ENCODE assay signal across 19 mouse cellular contexts in the genomic region with DNA sequence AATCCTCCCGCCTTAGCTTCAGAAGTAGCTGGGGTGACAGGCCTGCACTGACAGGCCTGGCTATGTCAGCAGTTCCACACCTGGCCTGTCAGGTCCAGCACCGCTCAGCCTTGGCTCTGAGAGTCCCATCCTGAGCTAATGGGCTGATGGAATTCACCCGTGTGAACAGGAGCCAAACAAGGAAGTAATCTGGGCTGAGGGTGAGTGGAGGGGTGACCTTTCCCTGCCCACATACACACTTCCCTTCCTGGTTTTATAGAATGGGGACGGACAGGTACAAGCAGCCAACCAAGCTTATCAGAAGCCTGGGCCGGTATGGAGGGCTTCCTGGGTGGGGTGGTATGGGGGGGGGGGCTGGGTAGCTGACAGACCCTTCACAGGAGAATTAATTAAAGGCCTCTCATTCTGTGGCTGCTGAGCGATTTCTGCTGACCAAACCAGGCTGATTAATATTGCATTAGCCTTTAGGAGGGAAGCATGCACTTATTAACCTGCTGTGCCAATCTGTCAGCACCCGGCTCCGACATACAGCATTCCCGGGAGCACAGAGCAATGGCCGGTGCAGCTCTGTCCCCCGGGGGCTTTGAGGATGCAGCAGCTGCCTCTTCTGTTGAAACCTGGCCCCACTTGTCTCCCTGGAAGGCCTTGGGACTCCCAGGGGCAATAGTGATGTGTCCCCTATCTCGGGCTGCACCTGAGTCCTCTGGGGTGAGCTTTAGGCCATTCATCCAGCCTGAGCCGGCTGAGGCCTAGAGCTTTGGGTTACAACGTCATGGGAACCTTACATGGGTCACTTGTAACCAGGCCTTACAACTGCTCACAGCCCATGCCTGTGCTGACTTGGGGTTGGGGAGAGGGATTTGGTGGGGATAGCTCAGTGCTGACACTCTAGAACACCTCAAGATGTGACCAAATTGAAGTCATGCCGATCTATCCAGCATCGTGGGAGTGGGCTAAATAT.
DNase-seq lines count a peak whose midpoint lies in the region; ATAC-seq and TF ChIP-seq lines count a peak whose summit lies in the region.
"Had no signal": no experiment of that assay in that cellular context is flagged by ENCODE, and none has a peak within 500 bp of the region (broad histone marks: within the 10 kb centered on the region; RNA-seq: fewer than 3 reads in every experiment).

No protein-coding gene starts in this region.

- intact Hi-C loops in heart, postnatal 36 days (cut with DNase I): no loop called here

- no peaks in the 10 kb centered on the region for H3K4me1 ChIP-seq in embryonic facial prominence, embryonic 11.5 days (ENCODE audit: control insufficient read depth, insufficient read depth, low read length)
- peaks cover 9% of the 10 kb centered on the region for H3K4me1 ChIP-seq in embryonic facial prominence, embryonic 10.5 days
- peaks cover 3% of the 10 kb centered on the region; the same call in 1 of the 2 replicates for H3K4me1 ChIP-seq in neural tube, embryonic 11.5 days (ENCODE audit: control insufficient read depth, insufficient read depth, low read length)
- peaks cover 4% of the 10 kb centered on the region; the same call in 1 of the 2 replicates for H3K4me1 ChIP-seq in neural tube, embryonic 15.5 days
- peaks cover 22% of the 10 kb centered on the region for H3K4me1 ChIP-seq in kidney, embryonic 16.5 days (ENCODE audit: insufficient read depth, low read length)
- H3K4me1 ChIP-seq in stomach, postnatal 0 days (replicated peaks; ENCODE audit: control insufficient read depth, insufficient read depth): no peaks in the 10 kb centered on the region
- H3K4me1 ChIP-seq: heart, embryonic 12.5 days; liver, embryonic 13.5 days had no signal

- H3K27ac ChIP-seq in embryonic facial prominence, embryonic 11.5 days (replicated peaks; ENCODE audit: low read depth, low read length): no peak overlapping the region
- H3K27ac ChIP-seq in embryonic facial prominence, embryonic 10.5 days (replicated peaks): no peak overlapping the region; the same call in 1 of the 2 replicates
- peak overlapping the region; percentile 49; the same call in 1 of the 2 replicates for H3K27ac ChIP-seq in neural tube, embryonic 11.5 days (ENCODE audit: low read depth, low read length)
- H3K27ac ChIP-seq in neural tube, embryonic 15.5 days (replicated peaks): no peak overlapping the region
- peak overlapping the region; percentile 89 for H3K27ac ChIP-seq in kidney, embryonic 16.5 days (ENCODE audit: low read length)
- no peak overlapping the region for H3K27ac ChIP-seq in stomach, postnatal 0 days (replicated peaks)
- H3K27ac ChIP-seq: limb, embryonic 10.5 days; liver, embryonic 13.5 days had no signal

- no peak for TF ChIP-seq CTCF in stomach, postnatal 0 days (IDR thresholded peaks at IDR 0.05; ENCODE audit: low read depth)

- H3K9me3 ChIP-seq in embryonic facial prominence, embryonic 11.5 days (replicated peaks; ENCODE audit: control insufficient read depth, low read length): no peaks in the 10 kb centered on the region
- 0 out of 2 replicates have a peak, but pooled peaks cover under 1% of the 10 kb centered on the region for H3K9me3 ChIP-seq in embryonic facial prominence, embryonic 10.5 days
- H3K9me3 ChIP-seq in neural tube, embryonic 11.5 days (ENCODE audit: control insufficient read depth, low read length): no peaks in the 10 kb centered on the region
- no peaks in the 10 kb centered on the region for H3K9me3 ChIP-seq in neural tube, embryonic 15.5 days (replicated peaks)
- no peaks in the 10 kb centered on the region for H3K9me3 ChIP-seq in kidney, embryonic 16.5 days (ENCODE audit: low read length)
- H3K9me3 ChIP-seq in stomach, postnatal 0 days (ENCODE audit: control insufficient read depth, low read length): no peaks in the 10 kb centered on the region
- H3K9me3 ChIP-seq: limb, embryonic 10.5 days; liver, embryonic 13.5 days had no signal

- H3K4me2 ChIP-seq in embryonic facial prominence, embryonic 11.5 days (ENCODE audit: low read depth, low read length): no peak overlapping the region
- H3K4me2 ChIP-seq in neural tube, embryonic 11.5 days (ENCODE audit: low read depth): no peak overlapping the region
- no peak overlapping the region for H3K4me2 ChIP-seq in neural tube, embryonic 15.5 days
- no peak overlapping the region for H3K4me2 ChIP-seq in kidney, embryonic 16.5 days (replicated peaks; ENCODE audit: low read depth, low read length)
- no peak overlapping the region for H3K4me2 ChIP-seq in stomach, postnatal 0 days (replicated peaks; ENCODE audit: low read depth)
- H3K4me2 ChIP-seq: heart, embryonic 12.5 days; liver, embryonic 13.5 days had no signal

- no peak for TF ChIP-seq EP300 in stomach, postnatal 0 days (optimal IDR thresholded peaks at IDR 0.05)

- no peaks in the 10 kb centered on the region for H3K36me3 ChIP-seq in embryonic facial prominence, embryonic 11.5 days (replicated peaks; ENCODE audit: control insufficient read depth, insufficient read depth, low read depth, low read length)
- H3K36me3 ChIP-seq in embryonic facial prominence, embryonic 10.5 days (replicated peaks): no peaks in the 10 kb centered on the region
- H3K36me3 ChIP-seq in neural tube, embryonic 11.5 days (ENCODE audit: control insufficient read depth, insufficient read depth, low read length): no peaks in the 10 kb centered on the region
- no peaks in the 10 kb centered on the region for H3K36me3 ChIP-seq in neural tube, embryonic 15.5 days
- no peaks in the 10 kb centered on the region for H3K36me3 ChIP-seq in kidney, embryonic 16.5 days (ENCODE audit: insufficient read depth, low read length)
- no peaks in the 10 kb centered on the region for H3K36me3 ChIP-seq in stomach, postnatal 0 days (ENCODE audit: control insufficient read depth, insufficient read depth, low read length)
- H3K36me3 ChIP-seq: heart, embryonic 12.5 days; limb, embryonic 10.5 days; liver, embryonic 13.5 days had no signal

- peak; percentile 50 for ATAC-seq in embryonic facial prominence, embryonic 11.5 days (replicated peaks; ENCODE audit: insufficient number of reproducible peaks, low FRiP score, low TSS enrichment, low read depth)
- ATAC-seq in neural tube, embryonic 11.5 days (ENCODE audit: insufficient read depth, low FRiP score, low TSS enrichment): no peak
- no peak for ATAC-seq in neural tube, embryonic 15.5 days (ENCODE audit: low FRiP score)
- ATAC-seq in kidney, embryonic 16.5 days (ENCODE audit: low FRiP score, low TSS enrichment): peak; percentile 80
- ATAC-seq in stomach, postnatal 0 days (ENCODE audit: low FRiP score, low TSS enrichment): peak; percentile 83
- ATAC-seq: Patski had no signal

- no peak overlapping the region for H3K4me3 ChIP-seq in embryonic facial prominence, embryonic 11.5 days (ENCODE audit: low read depth, low read length)
- H3K4me3 ChIP-seq in embryonic facial prominence, embryonic 10.5 days: no peak overlapping the region
- H3K4me3 ChIP-seq in neural tube, embryonic 11.5 days (ENCODE audit: low read depth, low read length): no peak overlapping the region
- no peak overlapping the region for H3K4me3 ChIP-seq in neural tube, embryonic 15.5 days (replicated peaks)
- no peak overlapping the region for H3K4me3 ChIP-seq in kidney, embryonic 16.5 days (ENCODE audit: low read length)
- no peak overlapping the region for H3K4me3 ChIP-seq in stomach, postnatal 0 days (ENCODE audit: low read depth, low read length)
- H3K4me3 ChIP-seq: erythroblast, embryonic 14.5 days; heart, embryonic 12.5 days; limb, embryonic 10.5 days; liver, embryonic 13.5 days had no signal

- no peak overlapping the region for H3K9ac ChIP-seq in embryonic facial prominence, embryonic 11.5 days (replicated peaks; ENCODE audit: low read length)
- H3K9ac ChIP-seq in neural tube, embryonic 11.5 days (ENCODE audit: low read length): no peak overlapping the region
- H3K9ac ChIP-seq in neural tube, embryonic 15.5 days (replicated peaks): no peak overlapping the region
- no peak overlapping the region for H3K9ac ChIP-seq in kidney, embryonic 16.5 days (replicated peaks; ENCODE audit: low read length)
- H3K9ac ChIP-seq in stomach, postnatal 0 days (ENCODE audit: low read length): 0 out of 2 replicates have a peak overlapping the region, but pooled peaks have one; percentile 2
- H3K9ac ChIP-seq: heart, embryonic 12.5 days; liver, embryonic 13.5 days had no signal

- no peak for DNase-seq in embryonic facial prominence, embryonic 11.5 days (ENCODE audit: low spot score)
- no peak for DNase-seq in embryonic facial prominence, embryonic 10.5 days (ENCODE audit: low spot score)
- peak; percentile 49 for DNase-seq in neural tube, embryonic 11.5 days (ENCODE audit: low spot score)
- peak; percentile 66 for DNase-seq in stomach, postnatal 0 days (ENCODE audit: low spot score)
- no peak for DNase-seq in layer of hippocampus, postnatal 10 days (ENCODE audit: low spot score in 2 of 2)
- DNase-seq in heart, postnatal 36 days: no peak
- DNase-seq: cerebellum, adult 9-10 months; embryo, embryonic 11 days; gastrocnemius, postnatal 14 days; liver, embryonic 13.5 days; lung, postnatal 36 days; right cerebral cortex, postnatal 4 days; thymus, postnatal 36 days had no signal

- no peaks in the 10 kb centered on the region for H3K27me3 ChIP-seq in embryonic facial prominence, embryonic 11.5 days (ENCODE audit: control insufficient read depth, insufficient read depth, low read length)
- H3K27me3 ChIP-seq in embryonic facial prominence, embryonic 10.5 days (replicated peaks; ENCODE audit: low read depth, poor library complexity, severe bottlenecking): peaks cover 14% of the 10 kb centered on the region; the same call in 1 of the 2 replicates
- no peaks in the 10 kb centered on the region for H3K27me3 ChIP-seq in neural tube, embryonic 11.5 days (ENCODE audit: control insufficient read depth, insufficient read depth, low read length)
- peaks cover 5% of the 10 kb centered on the region; the same call in 1 of the 2 replicates for H3K27me3 ChIP-seq in neural tube, embryonic 15.5 days (replicated peaks)
- H3K27me3 ChIP-seq in kidney, embryonic 16.5 days (ENCODE audit: insufficient read depth, low read length): no peaks in the 10 kb centered on the region
- H3K27me3 ChIP-seq in stomach, postnatal 0 days (ENCODE audit: control insufficient read depth, insufficient read depth, low read length): no peaks in the 10 kb centered on the region
- H3K27me3 ChIP-seq: liver, embryonic 13.5 days; Patski had no signal

- WGBS in embryonic facial prominence, embryonic 11.5 days: 62% methylated on average over 16 of the region's 16 CpGs
- WGBS in embryonic facial prominence, embryonic 10.5 days: 69% methylated on average over 16 of the region's 16 CpGs
- WGBS in neural tube, embryonic 11.5 days: 62% methylated on average over 16 of the region's 16 CpGs
- WGBS in neural tube, embryonic 15.5 days: 39% methylated on average over 16 of the region's 16 CpGs
- WGBS in kidney, embryonic 16.5 days: 40% methylated on average over 16 of the region's 16 CpGs
- WGBS in stomach, postnatal 0 days: 62% methylated on average over 16 of the region's 16 CpGs

Comparison
In these comparisons a context has a peak if more than half of its experiments do, and no peak if none do; other contexts are left out.
1. H3K27ac ChIP-seq: peak in neural tube, embryonic 11.5 days (single experiment) and kidney, embryonic 16.5 days (single experiment); none in embryonic facial prominence, embryonic 11.5 days (single experiment), embryonic facial prominence, embryonic 10.5 days (single experiment), neural tube, embryonic 15.5 days (single experiment) and stomach, postnatal 0 days (single experiment).
2. ATAC-seq: peak in embryonic facial prominence, embryonic 11.5 days (single experiment), kidney, embryonic 16.5 days (single experiment) and stomach, postnatal 0 days (single experiment); none in neural tube, embryonic 11.5 days (single experiment) and neural tube, embryonic 15.5 days (single experiment).
3. DNase-seq: peak in neural tube, embryonic 11.5 days (single experiment) and stomach, postnatal 0 days (single experiment); none in embryonic facial prominence, embryonic 11.5 days (single experiment), embryonic facial prominence, embryonic 10.5 days (single experiment), layer of hippocampus, postnatal 10 days (0 of 2) and heart, postnatal 36 days (0 of 2).